Mouse (Mus musculus): ENCODE results near the gene Agbl4.

DNA sequence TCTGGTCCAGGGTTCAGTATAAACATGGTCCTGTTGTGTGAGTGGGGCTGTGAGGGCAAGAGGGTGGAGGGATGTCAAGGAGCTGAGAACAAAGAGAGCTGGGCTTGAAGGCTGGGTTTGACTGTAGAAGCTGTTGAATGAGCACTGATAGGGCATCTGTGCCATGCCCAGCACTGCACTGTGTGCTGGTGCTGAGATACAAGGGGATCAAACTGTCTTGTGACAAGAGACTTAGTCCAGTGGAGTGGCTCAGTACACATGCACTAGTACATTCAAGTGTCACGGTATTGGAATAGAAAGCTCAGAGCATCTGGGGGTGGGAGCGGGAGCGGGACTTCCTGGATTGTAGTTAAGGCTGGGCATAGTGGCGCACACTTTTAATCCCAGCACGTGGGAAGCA lies 1088.7 kb downstream of the Agbl4 start:
- TF ChIP-seq E2F4 (IDR thresholded peaks at IDR 0.05; ENCODE audit: insufficient replicate concordance, low read depth, low read length) (no peak), MYC (IDR thresholded peaks at IDR 0.05; ENCODE audit: low read depth, low read length) (no peak), ZNF384 (IDR thresholded peaks at IDR 0.05; ENCODE audit: low read depth, low read length) (no peak), ZMIZ1 (IDR thresholded peaks at IDR 0.05; ENCODE audit: low read depth, low read length) (no peak), CHD1 (IDR thresholded peaks at IDR 0.05; ENCODE audit: low read depth, low read length) (no peak), NRF1 (IDR thresholded peaks at IDR 0.05; ENCODE audit: low read depth, low read length) (no peak), TCF12 (IDR thresholded peaks at IDR 0.05; ENCODE audit: low read depth, low read length) (no peak), CTCF (conservative IDR thresholded peaks at IDR 0.05 in 1 of 2, IDR thresholded peaks at IDR 0.05 in 1 of 2; ENCODE audit: low read depth in 2 of 2, low read length in 2 of 2) (no peak)
